Comparison of ENCODE assay signal across 9 mouse cellular contexts in the genomic region with DNA sequence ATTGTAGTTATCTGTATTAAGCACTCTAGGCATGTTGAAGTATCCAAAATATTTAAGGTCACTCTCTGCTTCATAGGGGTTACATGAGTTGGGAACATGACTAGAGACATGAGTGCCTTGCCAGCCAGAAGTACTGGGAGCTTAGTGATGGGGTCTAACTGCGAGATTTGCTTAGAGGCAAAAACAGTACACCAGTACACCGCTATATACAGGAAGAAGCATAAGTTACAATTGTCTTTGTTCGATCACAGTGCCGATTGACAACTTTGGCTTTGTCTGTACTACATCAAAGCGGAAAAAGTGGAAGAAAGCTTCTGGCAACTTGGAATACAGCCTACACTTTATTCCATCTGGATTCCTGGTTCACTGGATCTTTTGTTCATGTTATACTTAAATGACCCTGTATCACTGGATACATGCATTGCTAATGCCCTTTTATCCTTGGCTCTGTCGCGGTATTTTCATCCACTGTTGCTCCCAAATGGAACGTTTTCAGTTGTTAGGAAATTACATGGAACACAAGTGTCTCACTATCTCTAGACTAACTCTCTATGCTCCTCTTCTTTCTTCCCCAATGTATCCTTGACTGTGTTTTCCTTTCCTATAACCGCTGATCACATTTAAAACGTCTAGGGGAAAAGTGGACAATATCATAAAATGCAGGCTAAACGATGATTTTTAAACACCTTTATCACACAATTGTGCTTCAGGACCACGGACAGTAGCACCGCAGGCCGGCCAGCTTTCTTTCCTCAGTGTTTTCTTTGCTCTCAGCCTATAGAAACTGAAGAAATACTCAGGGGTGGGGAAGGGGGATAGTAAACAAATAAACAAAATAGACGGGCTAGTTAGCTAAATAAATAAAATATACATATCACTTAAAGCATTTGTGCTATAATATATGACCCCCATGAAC. TPM values are rescaled to one million over a fixed set of nuclear protein-coding genes. Genes with fewer than 3 reads are reported as not detected.
DNase-seq lines count a peak whose midpoint lies in the region; ATAC-seq and TF ChIP-seq lines count a peak whose summit lies in the region.
"Had no signal": no experiment of that assay in that cellular context is flagged by ENCODE, and none has a peak within 500 bp of the region (broad histone marks: within the 10 kb centered on the region; RNA-seq: fewer than 3 reads in every experiment).

No protein-coding gene starts in this region.

- H3K27me3 ChIP-seq in lung, embryonic 15.5 days = no peaks in the 10 kb centered on the region
- no peaks in the 10 kb centered on the region for H3K27me3 ChIP-seq in embryonic facial prominence, embryonic 12.5 days
- no peaks in the 10 kb centered on the region for H3K27me3 ChIP-seq in intestine, embryonic 15.5 days (replicated peaks)

- no peaks in the 10 kb centered on the region for H3K36me3 ChIP-seq in lung, embryonic 15.5 days
- H3K36me3 ChIP-seq in embryonic facial prominence, embryonic 12.5 days = no peaks in the 10 kb centered on the region
- no peaks in the 10 kb centered on the region for H3K36me3 ChIP-seq in intestine, embryonic 15.5 days

- no peak for DNase-seq in lung, adult 2 months
- DNase-seq in retina, postnatal 1 day = peak; percentile 44
- DNase-seq in left cerebral cortex, postnatal 4 days = no peak
- no peak for DNase-seq in left cerebral cortex, adult 18-20 months (ENCODE audit: low spot score in 2 of 2)
- no peak for DNase-seq in left cerebral cortex, adult 9 months (ENCODE audit: low spot score in 2 of 2)

- ATAC-seq in lung, embryonic 15.5 days (ENCODE audit: borderline replicate concordance, extremely low read depth, low FRiP score, low TSS enrichment) = 0 out of 2 replicates have a peak, but pooled peaks have one; percentile 10
- ATAC-seq in embryonic facial prominence, embryonic 12.5 days (ENCODE audit: insufficient number of reproducible peaks, insufficient read depth, low FRiP score, low TSS enrichment) = peak; percentile 29
- no peak for ATAC-seq in intestine, embryonic 15.5 days

- TF ChIP-seq POLR2A in lung, adult 2 months (IDR thresholded peaks at IDR 0.05; ENCODE audit: borderline replicate concordance, extremely low read depth, low read depth, low read length) = no peak

- H3K9me3 ChIP-seq in lung, embryonic 15.5 days = no peaks in the 10 kb centered on the region
- no peaks in the 10 kb centered on the region for H3K9me3 ChIP-seq in embryonic facial prominence, embryonic 12.5 days
- H3K9me3 ChIP-seq in intestine, embryonic 15.5 days = no peaks in the 10 kb centered on the region

- H3K27ac ChIP-seq in lung, embryonic 15.5 days = no peak overlapping the region
- no peak overlapping the region for H3K27ac ChIP-seq in embryonic facial prominence, embryonic 12.5 days
- H3K27ac ChIP-seq in intestine, embryonic 15.5 days = no peak overlapping the region
- H3K27ac ChIP-seq: liver, embryonic 14.5 days had no signal

- H3K4me3 ChIP-seq in lung, embryonic 15.5 days = no peak overlapping the region; the same call in 1 of the 2 replicates
- H3K4me3 ChIP-seq in lung, adult 2 months (replicated peaks; ENCODE audit: extremely low read depth, low read depth, low read length) = no peak overlapping the region
- peak overlapping the region; percentile 57 for H3K4me3 ChIP-seq in embryonic facial prominence, embryonic 12.5 days
- no peak overlapping the region for H3K4me3 ChIP-seq in intestine, embryonic 15.5 days (replicated peaks)

- H3K4me2 ChIP-seq in lung, embryonic 15.5 days = peak overlapping the region; percentile 84; the same call in 1 of the 2 replicates
- H3K4me2 ChIP-seq in embryonic facial prominence, embryonic 12.5 days (replicated peaks) = peak overlapping the region; percentile 77
- peak overlapping the region; percentile 72 for H3K4me2 ChIP-seq in intestine, embryonic 15.5 days (replicated peaks)

- H3K9ac ChIP-seq in lung, embryonic 15.5 days = no peak overlapping the region
- H3K9ac ChIP-seq in embryonic facial prominence, embryonic 12.5 days = no peak overlapping the region
- H3K9ac ChIP-seq in intestine, embryonic 15.5 days = no peak overlapping the region
- H3K9ac ChIP-seq: liver, embryonic 14.5 days had no signal

- intact Hi-C loops in left cerebral cortex, postnatal 4 days (cut with DNase I) = no loop called here

- WGBS in lung, embryonic 15.5 days = 16% methylated on average over 15 of the region's 15 CpGs
- 13% methylated on average over 15 of the region's 15 CpGs for WGBS in lung, adult 2 months
- WGBS in embryonic facial prominence, embryonic 12.5 days = 14% methylated on average over 15 of the region's 15 CpGs
- 17% methylated on average over 15 of the region's 15 CpGs for WGBS in intestine, embryonic 15.5 days

- 0 out of 2 replicates have a peak, but pooled peaks cover 4% of the 10 kb centered on the region for H3K4me1 ChIP-seq in lung, embryonic 15.5 days
- no peaks in the 10 kb centered on the region; the same call in 1 of the 2 replicates for H3K4me1 ChIP-seq in lung, adult 2 months (ENCODE audit: control insufficient read depth, insufficient read depth, low read length)
- H3K4me1 ChIP-seq in embryonic facial prominence, embryonic 12.5 days = 0 out of 2 replicates have a peak, but pooled peaks cover 3% of the 10 kb centered on the region
- 0 out of 2 replicates have a peak, but pooled peaks cover 4% of the 10 kb centered on the region for H3K4me1 ChIP-seq in intestine, embryonic 15.5 days (replicated peaks)

- TF ChIP-seq CTCF in lung, adult 2 months (IDR thresholded peaks at IDR 0.05; ENCODE audit: insufficient read depth, low read length) = no peak

RNA-seq across cellular contexts. Expression of gene Ctnna2, which starts 0.9 kb away (rescaled TPM):
- 2.0 TPM in 2 replicates for polyA plus RNA-seq in lung, embryonic 15.5 days (2015; fragmentation: Nextera tagmentation; extraction: Ambion mirVana)
- polyA plus RNA-seq in lung, adult 2 months (2012; rRNA removed) = 0.02 TPM in 1 of 2 replicates, not detected in the other
- polyA plus RNA-seq in embryonic facial prominence, embryonic 12.5 days (2016; fragmentation: Nextera tagmentation; extraction: Ambion mirVana) = 16.8 and 18.3 TPM in 2 replicates
- polyA plus RNA-seq in intestine, embryonic 15.5 days (2015; fragmentation: Nextera tagmentation; extraction: Ambion mirVana) = 5.5 and 7.2 TPM in 2 replicates
- total RNA-seq in left cerebral cortex, postnatal 4 days (2021) = 100 to 1,000 TPM; 178 TPM
- 100 to 1,000 TPM; 104 to 109 TPM for total RNA-seq in left cerebral cortex, adult 18-20 months (2021)
